Mouse (Mus musculus) megakaryocyte, embryonic 14.5 days (primary cell): ENCODE data around the gene Afdn.

Source experiments
- FLI1 ChIP-seq: IDR thresholded peaks from 2 replicates; pipeline ENCODE4 v1.6.1; 2012; ENCODE audit warnings: low read length, inconsistent platforms, mixed read lengths
- GATA1 ChIP-seq: IDR thresholded peaks from 3 replicates; pipeline ENCODE4 v1.6.1; 2012; ENCODE audit warnings: mixed read lengths, low read length, inconsistent platforms, borderline replicate concordance

DNA sequence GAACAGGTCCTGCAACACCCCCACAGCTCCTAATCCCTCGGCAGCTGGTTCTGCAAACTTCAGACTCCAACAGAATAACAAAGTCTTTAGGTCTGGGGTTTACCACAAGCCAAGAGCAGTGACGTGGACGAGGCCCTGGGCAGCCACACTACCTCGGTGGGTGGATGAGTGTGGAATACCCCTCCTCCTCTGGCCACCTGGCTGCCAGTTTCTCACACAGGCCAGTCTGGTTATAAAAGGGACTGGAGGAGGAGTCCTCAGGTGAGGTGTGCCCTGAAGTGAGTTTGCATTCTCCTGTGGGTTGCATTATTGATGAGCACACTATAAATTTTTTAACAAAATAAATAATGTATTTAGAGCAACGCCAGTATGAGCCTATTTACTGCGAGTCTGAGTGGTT is 48.2 kb upstream of the Afdn start:
- TF ChIP-seq GATA1 (no peak), FLI1 (no peak)
